Mouse (Mus musculus): ENCODE data around the gene Acp5. TPM values are rescaled to one million over a fixed set of nuclear protein-coding genes. Genes with fewer than 3 reads are reported as not detected.
A peak's percentile ranks its signal among the peaks of the same experiment; 100 is the strongest.

Acp5 gene
- total RNA-seq, 2 experiments from 2014 or later: 0.77 to 8.8 TPM

DNA sequence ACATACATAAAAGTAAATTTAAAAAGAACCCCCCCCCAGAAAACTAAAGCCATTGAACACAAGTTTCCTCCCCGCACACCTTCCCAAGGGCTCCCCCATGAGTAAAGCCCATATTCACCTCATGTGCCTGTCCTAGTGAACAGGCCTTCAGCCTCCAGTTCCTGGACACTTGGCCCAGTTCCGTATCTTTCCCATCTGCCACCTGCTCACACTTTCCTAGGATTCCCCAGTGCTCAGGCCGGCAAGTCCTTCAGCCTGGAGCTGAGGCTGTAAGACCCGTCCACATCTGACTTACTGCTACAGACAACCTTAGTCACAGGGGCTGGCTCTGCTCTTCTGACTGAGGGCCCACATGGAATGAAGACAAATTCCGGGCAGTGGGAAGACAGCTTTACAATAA, 4.2 kb upstream of the Acp5 start:
- no peak for DNase-seq

DNA sequence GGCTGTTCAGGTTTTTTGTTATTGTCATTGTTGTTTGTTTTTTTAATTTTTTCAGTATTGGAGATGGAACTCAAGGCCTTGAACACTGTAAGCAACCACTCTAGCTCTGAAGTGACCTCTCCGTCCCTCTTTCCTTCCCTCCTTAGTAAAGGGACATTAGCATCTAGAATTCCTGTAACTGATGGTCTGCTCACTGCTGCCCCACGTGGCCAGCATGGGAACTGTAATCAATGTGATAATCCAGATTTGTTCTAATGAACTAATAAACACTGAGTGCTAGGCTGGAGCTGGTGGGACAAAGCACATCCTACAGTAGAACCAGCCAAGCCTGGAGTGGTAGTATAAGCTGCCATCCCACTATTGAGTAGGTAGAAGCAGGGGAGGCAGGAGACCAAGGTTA, 3.0 kb upstream of the Acp5 start:
- no peak for DNase-seq

DNA sequence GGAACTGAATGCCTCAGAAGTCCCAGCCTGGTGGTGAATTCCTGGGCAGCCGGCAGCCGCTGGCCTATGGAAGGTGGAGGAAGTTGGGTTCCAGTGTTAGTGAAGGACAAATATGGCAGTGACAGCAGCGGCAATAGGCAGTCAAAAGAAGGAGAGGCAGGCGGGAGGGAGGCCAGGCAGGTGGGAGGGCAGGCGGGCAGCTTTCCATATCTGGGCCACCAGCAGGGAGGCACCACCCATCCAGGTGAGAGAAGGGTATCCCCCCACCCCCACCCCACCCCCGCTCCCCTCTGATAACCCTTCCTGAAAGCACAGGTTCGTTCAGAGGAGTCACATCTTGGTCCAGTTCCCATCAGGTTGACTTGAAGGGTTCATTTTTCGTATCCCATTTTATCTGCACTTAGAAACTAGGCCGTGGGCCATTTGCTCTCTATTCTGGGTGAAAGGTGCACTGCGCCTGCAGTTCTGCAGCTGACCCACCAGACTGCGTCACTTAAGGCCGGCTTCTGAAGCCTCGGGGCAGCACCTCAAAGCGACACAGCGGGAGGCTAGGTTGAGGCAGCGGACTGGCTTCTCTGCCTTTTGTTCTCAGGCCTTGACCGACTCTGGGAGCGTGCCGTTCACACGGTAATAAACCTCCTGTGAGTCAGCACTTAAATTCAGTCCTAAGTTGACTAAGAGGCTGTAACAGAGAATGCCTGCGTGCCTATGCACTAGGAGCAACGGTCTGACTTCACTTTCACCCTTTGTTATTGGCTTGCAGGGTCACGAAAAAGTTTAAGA, 1.4 kb upstream of the Acp5 start:
- DNase-seq: no peak

DNA sequence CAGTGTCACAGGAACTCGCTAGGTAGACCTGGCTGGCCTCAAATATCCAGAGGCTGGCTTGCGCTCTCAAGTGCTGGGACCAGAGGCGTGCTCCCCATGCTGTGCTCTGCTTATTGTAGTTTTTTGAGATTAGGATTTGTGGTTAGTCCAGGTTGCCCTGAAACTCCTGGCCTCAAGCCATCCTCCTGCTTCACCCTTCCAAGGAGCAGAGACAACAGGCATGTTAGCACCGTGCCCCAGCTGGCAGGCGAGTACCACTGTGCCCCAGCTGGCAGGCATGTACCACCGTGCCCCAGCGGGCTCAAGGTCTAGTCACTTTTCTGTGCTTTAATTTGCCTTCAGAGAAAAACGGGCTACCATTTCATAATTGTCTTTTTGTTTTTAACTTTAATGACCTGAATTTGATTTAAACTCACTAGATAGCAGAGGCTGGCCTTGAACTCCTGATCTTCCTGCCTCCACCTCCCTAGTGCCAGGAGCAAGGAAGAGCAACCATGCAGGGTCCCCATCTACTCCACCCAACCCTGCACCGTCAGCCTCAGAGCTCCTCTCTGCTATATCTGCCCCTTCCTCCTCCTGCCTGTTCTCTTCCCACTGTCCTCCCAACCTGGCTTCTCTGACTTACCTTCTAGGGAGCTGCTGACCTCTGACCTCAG, 395 bp downstream of the Acp5 start:
- DNase-seq: no peak

DNA sequence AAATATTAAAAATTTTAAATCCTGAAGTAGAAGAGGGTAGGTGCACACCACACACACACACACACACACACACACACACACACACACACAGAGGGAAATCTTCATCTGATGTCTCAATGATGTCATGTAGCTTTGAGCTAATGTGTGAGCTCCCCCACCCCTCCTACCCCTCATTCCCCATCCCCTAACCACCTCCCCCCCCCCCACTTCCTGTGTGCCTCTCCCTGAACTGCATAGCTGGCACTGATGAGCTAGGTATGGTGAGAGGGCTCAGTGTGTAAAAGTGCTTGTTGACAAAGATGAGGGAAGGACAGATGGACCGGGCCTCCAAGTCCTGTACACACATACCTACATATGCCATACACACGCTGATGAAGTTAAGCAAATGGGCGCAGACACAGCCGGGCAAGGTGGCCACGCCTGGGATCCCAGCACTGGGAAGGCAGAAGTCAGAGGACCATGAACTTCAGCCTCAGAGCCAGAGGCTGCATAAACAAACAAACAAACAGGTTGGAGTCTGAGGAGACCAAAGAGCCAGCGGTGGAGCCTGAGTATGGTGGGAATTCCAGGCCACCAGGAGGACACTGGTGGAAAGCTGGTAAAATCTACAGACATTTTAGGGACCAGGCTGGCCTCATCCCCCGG, 1.1 kb downstream of the Acp5 start:
- DNase-seq: no peak

DNA sequence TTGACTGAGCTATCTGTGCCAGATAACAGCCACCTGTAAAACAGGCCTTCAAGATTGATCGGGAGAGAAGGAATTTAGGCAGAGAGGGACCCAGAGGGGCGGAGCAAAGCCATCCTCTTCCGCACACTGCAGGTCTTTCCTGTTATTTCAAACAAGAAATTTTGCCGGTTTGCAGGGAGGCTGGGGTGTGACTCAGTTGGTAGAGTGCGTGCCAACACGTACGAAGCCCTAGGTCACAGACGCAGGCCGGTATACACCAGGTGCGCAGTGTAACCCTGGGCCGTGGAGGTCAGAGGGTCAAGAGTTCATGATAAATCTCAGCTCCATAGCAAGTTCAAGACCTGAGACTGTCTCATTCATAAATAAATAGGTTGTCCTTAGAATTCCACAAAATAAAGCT, 3.3 kb downstream of the Acp5 start:
- DNase-seq: no peak

DNA sequence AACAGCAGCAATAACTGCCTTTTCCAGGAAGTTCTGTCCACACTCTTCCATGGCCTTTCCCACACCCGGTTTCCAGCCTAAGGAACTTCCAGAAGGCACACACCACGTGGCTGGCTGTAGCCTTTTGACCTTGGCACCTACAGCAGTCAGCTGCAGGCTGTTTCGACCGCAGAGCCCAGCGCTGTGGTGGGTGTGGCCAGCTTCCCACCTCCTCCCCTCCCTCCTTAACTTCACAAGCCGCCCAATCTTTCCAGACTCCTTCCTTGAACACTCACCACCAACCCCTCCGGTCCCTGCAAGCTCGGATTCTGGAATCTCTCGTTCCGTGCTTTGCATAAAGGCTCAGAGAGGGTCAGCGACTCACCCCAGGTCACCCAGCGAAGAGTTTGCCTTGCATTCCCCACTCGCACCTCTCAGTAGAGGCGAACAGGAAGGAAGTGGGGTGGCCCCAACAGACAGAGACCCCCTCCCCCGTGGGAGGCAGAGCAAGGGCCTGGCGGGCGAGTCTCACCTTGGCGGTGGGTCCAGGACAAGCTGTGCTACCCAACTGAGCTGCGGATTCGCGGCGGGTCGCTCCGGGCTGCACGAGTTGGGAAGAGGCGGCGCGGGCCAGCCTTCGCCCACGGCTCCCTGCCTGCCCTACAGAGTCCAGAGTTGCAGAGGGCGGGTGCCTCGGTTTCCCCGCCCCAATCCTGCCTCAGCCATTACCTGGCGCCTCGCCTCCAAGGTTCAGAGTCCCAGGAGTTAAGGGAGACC, 4.1 kb downstream of the Acp5 start:
- DNase-seq: peak; percentile 41

DNA sequence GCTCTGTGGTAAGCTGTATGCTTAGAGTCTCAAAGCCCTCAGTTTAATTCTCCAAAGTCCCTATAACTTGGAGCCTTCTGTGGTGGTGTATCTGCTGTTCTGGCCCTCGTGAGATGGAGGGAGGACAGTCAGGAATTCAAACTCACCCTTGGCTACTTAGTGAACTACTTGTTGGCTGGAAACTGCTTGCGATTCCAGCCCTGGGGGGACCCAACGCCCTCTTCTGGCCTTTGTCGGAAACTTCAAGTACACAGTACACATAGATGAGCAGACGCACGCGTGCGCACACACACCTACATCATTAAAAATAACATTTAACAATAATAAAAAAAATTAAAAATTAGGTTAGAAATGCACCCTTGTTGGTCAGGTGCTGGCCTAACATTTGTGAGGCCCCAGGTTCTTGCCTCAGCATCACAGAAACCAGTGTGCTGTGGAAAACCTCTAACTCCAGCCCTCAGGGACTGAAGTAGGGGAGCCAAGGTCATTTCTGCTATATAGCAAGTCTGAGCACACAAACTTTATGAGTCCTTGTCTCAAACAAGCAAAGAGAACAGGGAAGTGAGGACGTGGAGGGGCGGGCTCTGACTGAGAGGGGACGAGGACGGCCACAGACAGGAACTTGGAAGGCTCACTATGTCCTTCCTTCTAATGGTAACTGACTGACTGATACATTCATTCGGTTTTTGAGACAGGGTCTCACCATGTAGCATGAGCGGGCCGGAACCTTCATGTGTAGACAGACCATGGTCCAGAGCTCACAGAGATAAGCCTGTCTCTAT, 10.1 kb downstream of the Acp5 start:
- DNase-seq: no peak

DNA sequence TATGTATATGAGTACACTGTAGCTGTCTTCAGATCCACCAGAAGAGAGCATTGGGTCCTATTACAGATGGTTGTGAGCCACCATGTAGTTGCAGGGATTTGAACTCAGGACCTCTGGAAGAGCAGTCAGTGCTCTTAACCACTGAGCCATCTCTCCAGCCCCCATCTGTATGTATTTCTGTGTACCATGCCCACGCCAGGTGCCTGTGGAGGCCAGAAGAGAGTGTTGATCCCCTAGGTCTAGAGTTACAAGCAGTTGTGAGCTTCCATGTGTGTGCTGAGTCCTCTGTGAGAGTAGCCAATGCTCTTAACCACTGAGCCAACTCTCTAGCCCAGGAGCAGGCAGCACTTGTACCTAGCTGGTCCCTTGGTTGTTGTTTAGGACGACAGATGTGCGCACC, 11.3 kb downstream of the Acp5 start:
- no peak for DNase-seq

DNA sequence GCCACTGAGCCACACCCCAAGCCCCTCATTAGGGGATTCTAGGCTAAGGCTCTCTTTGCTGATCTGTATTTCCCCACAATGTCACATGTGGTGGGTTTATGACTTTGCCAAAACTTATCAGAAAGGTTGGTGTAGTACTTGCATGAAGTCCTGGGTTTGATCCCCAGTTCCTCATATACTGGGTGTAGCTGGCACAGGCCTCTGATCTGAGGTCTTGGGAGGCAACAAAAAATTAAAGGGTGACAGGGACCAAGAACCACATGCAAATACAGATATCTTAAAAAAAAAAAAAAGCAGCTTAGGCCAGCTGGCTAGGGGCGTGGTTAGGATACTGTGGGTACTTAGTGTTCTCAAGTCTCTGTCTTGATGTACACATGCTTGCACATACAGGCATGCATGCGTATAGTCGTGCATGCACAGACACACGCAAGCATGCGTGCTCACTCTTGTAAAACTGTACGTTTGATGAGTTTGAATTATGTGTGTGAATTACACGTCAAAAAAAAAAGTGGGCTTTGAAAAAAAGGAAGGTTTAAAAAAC, 12.4 kb downstream of the Acp5 start:
- no peak for DNase-seq

DNA sequence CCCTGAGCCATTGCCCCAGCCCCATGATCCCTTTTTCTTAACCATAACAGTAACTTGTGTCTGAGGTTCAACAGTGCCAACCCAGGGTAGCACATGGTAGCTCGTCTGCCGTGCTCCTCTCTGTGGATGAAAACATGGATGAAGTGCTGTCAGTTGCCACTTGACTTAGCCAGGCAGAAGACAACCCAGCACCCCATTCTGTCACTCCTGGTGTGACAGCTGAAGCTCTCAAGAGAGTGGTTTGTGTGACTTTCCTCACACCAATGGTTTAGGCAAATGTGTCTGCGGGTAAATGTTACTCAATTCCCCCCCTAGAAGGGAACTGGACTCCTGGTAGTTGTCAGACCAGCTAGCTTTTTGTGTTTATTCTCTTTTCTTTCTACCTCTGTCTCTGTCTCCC, 13.5 kb downstream of the Acp5 start:
- no peak for DNase-seq

DNA sequence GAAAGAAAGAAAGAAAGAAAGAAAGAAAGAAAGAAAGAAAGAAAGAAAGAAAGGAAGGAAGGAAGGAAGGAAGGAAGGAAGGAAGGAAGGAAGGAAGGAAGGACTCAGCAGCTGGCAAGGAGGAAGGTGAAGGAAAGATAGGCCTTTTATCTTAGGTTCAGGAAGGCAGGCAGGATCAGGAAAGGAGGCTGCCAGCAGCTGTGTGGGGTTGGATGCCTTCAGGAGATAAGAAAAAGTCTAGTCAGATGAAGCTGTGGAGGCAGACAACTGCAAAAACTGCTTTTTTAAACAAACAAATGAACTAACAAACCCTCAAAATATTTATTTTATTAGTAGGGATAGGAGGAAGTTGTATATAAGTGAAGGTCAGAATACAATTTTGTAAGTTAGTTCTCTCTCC, 14.0 kb downstream of the Acp5 start:
- no peak for DNase-seq

DNA sequence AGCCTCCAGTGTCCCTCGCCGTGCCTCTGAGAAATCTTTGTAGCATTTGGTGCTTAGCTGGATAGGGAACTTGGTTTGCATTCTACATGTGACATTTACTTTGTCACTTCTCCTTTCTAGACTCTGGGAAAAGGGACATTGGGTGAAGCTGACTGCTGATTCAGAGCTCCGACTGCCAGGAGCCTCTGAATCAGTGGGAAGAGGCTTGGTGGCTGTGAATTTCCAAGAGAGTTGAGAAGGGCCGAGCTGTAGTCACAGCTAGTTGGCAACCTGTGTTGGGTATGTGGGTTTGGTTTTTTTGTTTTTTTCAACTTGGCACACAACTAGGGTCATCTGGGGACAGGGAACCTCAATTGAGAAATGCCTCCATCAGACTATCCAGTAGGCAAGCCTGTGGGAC, 16.0 kb downstream of the Acp5 start:
- no peak for DNase-seq

DNA sequence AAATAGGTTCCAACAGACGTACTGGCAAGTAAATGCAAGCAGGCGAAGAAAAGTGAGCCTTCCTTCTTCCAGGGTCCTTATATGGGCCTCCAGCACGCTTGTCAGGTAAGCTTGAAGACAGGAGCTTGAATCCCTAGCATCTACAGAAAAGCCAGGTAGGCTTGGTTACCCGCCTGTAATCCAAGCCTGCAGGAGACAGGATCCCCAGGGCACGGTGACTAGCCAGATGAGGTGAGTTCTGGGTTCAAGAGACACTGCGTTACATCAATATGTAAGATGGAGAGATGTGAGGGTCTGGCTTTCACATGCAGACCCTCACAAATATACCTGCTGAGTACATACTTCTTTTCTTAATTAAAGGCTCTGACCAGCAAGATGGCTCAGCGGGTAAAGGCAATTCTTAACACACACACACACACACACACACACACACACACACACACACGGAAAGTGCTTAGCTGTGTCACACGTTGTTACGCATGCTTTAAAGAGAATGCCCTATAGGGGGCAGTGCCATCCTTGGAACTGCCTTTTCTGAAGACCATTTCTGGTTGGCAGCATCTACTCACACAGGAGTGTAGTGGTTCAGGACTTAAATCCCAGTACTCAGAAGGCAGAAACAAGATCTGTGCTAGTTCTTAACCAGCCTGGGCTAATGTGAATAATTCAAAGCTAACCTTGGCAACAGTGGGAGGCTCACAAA, 17.6 kb downstream of the Acp5 start:
- DNase-seq: no peak

DNA sequence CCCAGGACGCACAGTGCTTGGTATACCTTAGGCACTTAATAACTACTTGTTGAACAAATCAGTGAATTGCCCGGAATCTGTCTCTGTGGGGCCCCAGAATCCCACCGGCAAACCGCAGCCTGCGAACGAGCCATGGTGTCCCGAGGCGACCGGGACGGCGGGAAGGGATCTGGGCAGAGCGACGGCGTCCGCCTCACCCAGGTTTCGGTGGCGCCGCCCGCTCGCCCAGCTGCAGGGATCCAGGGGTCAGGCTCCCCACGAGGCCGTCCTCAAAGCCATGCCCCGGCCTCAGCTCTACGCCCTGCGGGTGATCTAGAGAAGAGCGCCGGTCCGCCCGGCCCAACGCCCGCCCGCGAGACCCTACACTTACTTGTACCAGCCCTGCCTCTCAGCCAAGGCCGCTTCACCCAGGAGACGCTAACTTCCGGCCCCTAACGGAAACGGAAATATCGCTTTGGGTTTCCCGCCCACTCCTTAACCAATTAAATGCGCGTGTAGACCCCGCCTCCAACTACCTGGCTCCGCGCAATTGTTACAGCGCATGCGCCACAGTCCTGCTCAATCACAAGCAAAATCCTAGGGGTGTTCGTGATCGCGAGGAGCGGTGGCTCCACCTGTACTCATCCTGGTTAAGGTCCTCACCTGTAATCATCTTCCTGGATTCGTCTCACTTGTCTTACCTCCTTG, 18.6 kb downstream of the Acp5 start, which contains the start of gene Elof1:
Elof1 (minus strand) TSS at position 433 of the 687 bp plus-strand sequence.
- peak; percentile 88 for DNase-seq

DNA sequence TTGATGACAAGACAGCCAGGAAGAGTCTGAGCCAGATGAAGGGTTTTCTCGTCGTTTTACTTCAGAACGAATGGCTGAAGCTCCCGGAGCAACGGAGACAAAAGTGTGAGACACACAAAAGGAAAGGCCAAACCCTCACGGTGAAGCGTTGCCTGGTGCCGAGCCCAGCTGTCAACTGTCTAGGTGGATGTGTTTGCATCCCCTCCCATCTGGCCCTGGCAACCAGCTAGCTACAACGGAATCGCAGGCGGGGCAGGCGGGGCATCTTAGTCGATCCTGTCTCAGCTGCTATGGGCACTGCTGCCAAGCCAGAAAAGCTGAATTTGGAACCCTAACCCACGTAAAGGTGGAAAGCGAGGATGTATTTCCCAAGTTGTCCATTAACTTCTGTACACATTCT, 19.4 kb downstream of the Acp5 start:
- DNase-seq: no peak

DNA sequence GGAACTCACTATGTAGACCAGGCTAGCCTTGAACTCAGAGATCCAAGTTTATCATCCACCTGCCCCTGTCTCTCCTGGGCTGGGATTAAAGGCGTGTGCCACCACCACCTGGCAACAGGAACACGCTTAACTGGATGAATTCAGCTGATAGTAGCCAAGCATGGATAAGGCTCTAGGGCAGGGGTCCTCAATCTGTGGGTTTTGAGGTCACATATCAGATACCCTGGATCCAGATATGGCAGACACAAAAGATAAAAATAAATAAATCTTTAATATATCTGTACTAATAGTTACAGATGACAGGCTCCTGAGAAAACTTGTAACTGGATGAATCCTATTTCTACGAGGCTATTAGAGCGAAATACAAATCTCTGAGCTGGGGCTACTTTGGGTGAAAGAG, 19.9 kb downstream of the Acp5 start:
- DNase-seq: no peak

DNA sequence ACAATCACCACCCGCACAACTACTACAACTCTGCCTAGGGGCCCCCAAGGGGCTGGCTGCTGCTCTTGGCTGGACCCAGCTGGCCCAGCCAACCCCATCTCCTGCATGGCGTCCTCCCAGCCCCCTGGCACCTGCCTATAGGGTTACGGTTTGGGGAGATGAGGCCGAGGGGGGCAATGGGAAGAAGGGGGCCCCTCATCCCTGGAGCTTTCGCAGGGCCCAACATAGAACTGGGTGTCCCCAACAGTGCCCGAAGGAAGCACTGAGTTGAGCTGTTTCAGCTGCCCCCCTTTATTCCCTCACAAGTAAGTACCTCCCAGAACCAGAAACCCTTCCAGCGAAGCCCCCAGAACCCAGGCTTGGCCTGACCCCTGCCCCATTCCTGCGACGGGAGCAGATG, 27.3 kb downstream of the Acp5 start:
- DNase-seq: no peak

DNA sequence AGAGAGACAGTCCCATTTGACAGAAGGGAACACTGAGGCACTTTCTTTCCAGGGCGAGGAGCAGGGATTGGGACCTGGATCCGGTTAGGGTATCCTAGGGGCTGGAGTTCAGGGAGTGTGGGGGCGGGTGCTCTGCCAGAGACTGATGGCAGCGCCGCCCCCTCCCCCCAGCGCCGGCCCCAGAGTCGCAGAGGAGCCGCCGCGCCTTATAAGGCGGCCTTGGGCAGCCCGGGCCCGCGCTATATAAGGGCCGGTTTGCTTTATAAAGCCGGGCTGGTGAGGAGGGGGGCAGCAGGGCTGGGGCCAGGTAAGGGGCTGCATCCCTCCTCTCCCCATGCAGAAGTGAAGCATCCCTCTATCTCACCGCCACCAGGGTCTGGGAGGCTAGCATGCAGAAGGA, 35.6 kb downstream of the Acp5 start:
- no peak for DNase-seq

DNA sequence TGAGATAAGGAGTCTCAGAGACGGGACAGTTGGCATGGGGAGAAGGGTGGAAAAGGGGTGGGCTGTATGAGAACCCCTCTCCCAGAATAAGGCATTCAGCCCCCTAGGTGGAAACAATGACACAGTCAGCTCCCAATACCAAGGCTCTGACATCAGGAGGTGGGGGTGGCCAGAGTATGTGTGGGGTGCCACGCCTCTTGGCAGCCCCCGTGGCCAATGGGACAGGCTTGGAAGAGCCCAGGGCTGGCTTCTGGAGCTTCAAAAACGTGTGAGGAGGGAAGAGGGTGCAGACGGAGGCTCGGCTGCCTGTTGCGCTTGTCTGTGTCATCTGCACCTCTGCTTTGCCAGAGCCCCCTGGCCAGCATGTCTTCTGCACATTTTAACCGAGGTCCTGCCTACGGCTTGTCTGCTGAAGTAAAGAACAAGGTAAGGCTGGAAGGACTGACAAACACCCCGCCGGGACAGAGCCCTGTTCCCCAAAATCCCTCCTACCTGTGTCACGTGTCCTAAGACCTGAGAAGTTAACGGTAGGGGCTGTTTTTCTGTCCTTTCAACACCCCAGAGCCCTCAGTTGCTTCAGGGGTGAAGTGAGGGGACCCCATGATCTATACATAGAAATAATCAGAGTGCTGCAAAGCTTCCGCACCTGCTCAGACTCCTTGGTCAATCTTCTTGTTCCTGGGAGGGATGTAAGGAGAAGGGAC, 36.4 kb downstream of the Acp5 start, which contains the start of gene Cnn1:
Cnn1 (plus strand) TSS at position 224 of the 704 bp plus-strand sequence.
- no peak for DNase-seq

Data from gastrocnemius, postnatal 25 days (tissue).